Mouse (Mus musculus): ENCODE results near the gene Adra2b.

GRCm38 (mm10) chr2:127391323-127391722 is 28.3 kb downstream of the Adra2b start:
- TF ChIP-seq POLR2A (IDR thresholded peaks at IDR 0.05; ENCODE audit: control insufficient read depth, extremely low read depth, insufficient read depth, low read length, poor library complexity) (no peak), CTCF (IDR thresholded peaks at IDR 0.05; ENCODE audit: borderline replicate concordance, control insufficient read depth, extremely low read depth, insufficient read depth, low read length, poor library complexity) (no peak)

Data from thymus, adult 2 months (tissue).